8 mouse cellular contexts compared by ENCODE assay signal in the genomic region with DNA sequence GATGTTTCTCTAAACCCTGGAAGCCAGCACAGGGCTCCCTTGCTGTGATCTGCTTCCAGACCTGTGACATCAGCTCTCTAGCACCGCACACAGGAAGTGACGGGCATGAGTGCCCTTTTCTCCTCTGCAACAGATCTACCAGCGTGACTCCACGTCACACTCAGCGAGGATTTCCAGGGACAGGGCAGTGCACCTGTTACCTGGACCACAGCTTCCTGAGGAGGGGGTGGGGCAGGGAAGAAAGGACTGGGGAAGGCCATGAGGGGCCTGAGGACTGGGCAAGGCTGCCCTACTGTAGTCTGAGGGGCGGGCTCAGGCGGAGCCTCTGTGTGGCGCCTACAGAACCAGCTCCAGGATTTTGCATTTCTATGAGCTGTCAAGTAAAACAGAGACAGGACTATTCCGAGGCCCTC. TPM values are rescaled to one million over a fixed set of nuclear protein-coding genes. Genes with fewer than 3 reads are reported as not detected.
DNase-seq lines count a peak whose midpoint lies in the region; ATAC-seq and TF ChIP-seq lines count a peak whose summit lies in the region.

No protein-coding gene starts in this region.

- H3K27me3 ChIP-seq in stomach, postnatal 0 days (ENCODE audit: control insufficient read depth, insufficient read depth, low read length), result no peaks in the 10 kb centered on the region

- peak overlapping the region; percentile 25; the same call in 1 of the 2 replicates for H3K4me2 ChIP-seq in stomach, postnatal 0 days (replicated peaks; ENCODE audit: low read depth)

- no peaks in the 10 kb centered on the region for H3K9me3 ChIP-seq in stomach, postnatal 0 days (ENCODE audit: control insufficient read depth, low read length)

- peak; percentile 55 for ATAC-seq in stomach, postnatal 0 days (ENCODE audit: low FRiP score, low TSS enrichment)

- TF ChIP-seq CTCF in stomach, postnatal 0 days (IDR thresholded peaks at IDR 0.05; ENCODE audit: low read depth), result peak; percentile 58

- no peak for TF ChIP-seq EP300 in stomach, postnatal 0 days (optimal IDR thresholded peaks at IDR 0.05)

- peaks cover 17% of the 10 kb centered on the region for H3K36me3 ChIP-seq in stomach, postnatal 0 days (ENCODE audit: control insufficient read depth, insufficient read depth, low read length)

- peak overlapping the region; percentile 88 for H3K27ac ChIP-seq in stomach, postnatal 0 days (replicated peaks)

- DNase-seq in embryo, embryonic 11 days, result peak; percentile 44
- no peak for DNase-seq in embryo, embryonic 9.5 days (ENCODE audit: extremely low spot score)
- peak; percentile 61 for DNase-seq in T-cell, adult 2 months (ENCODE audit: low spot score)
- DNase-seq in heart, adult 9 months (ENCODE audit: low spot score in 2 of 2), result peak; percentile 58 to 66
- peak; percentile 61 to 62 for DNase-seq in kidney, adult 8-10 months
- peak; percentile 53 for DNase-seq in lung, postnatal 14 days
- DNase-seq in stomach, postnatal 0 days (ENCODE audit: low spot score), result peak; percentile 66
- DNase-seq in spleen, adult 12 weeks (ENCODE audit: low spot score), result no peak

- H3K4me3 ChIP-seq in stomach, postnatal 0 days (ENCODE audit: low read depth, low read length), result no peak overlapping the region

- peaks cover 2% of the 10 kb centered on the region; the same call in 1 of the 2 replicates for H3K4me1 ChIP-seq in stomach, postnatal 0 days (replicated peaks; ENCODE audit: control insufficient read depth, insufficient read depth)

- 23% methylated on average over 9 of the region's 9 CpGs for WGBS in stomach, postnatal 0 days

- peak overlapping the region; percentile 35; the same call in 1 of the 2 replicates for H3K9ac ChIP-seq in stomach, postnatal 0 days (ENCODE audit: low read length)

RNA-seq across cellular contexts. Expression of a gene that starts 6.1 kb away (rescaled TPM):
- 189 and 201 TPM in 2 replicates for polyA plus RNA-seq in stomach, postnatal 0 days (2015; fragmentation: Nextera tagmentation; extraction: Ambion mirVana)

RNA-seq across cellular contexts. Expression of a gene that starts 19.1 kb away (rescaled TPM):
- polyA plus RNA-seq in stomach, postnatal 0 days (2015; fragmentation: Nextera tagmentation; extraction: Ambion mirVana), result 5.9 and 8.2 TPM in 2 replicates

RNA-seq across cellular contexts. Expression of a gene that starts 24.1 kb away (rescaled TPM):
- 1.3 TPM in 2 replicates for polyA plus RNA-seq in stomach, postnatal 0 days (2015; fragmentation: Nextera tagmentation; extraction: Ambion mirVana)

Comparison
In these comparisons a context has a peak if more than half of its experiments do, and no peak if none do; other contexts are left out.
1. DNase-seq: peak in embryo, embryonic 11 days (single experiment), T-cell, adult 2 months (single experiment), heart, adult 9 months (2 of 2), kidney, adult 8-10 months (2 of 2), lung, postnatal 14 days (single experiment) and stomach, postnatal 0 days (single experiment); none in embryo, embryonic 9.5 days (single experiment) and spleen, adult 12 weeks (single experiment).